Mouse (Mus musculus) cortical plate, adult 2 months (tissue): ENCODE results near the gene Agpat2.

ENCODE experiments used
- CTCF ChIP-seq: fragments of 200-500 bp; IDR thresholded peaks from 2 replicates; pipeline ENCODE4 v1.5.1; 2011; ENCODE audit warnings: mild to moderate bottlenecking, control low read depth, low read length; ENCODE audit not compliant: insufficient read depth; ENCODE audit errors: extremely low read depth
- POLR2A ChIP-seq: fragments of 200-500 bp; IDR thresholded peaks from 2 replicates; pipeline ENCODE4 v1.6.1; 2011; ENCODE audit warnings: mild to moderate bottlenecking, low read length, control low read depth; ENCODE audit not compliant: insufficient read depth; ENCODE audit errors: extremely low read depth

- TF ChIP-seq POLR2A (no peak), CTCF (no peak)
Measured at GRCm38 (mm10) chr2:26549801-26550200, 54.4 kb downstream of the Agpat2 start.
